Mouse (Mus musculus) heart, adult 11 months (tissue): ENCODE results near the gene Rad51b.
A peak's percentile ranks its signal among the peaks of the same experiment; 100 is the strongest.

Source experiments
- DNase-seq: peaks from one replicate; pipeline ENCODE4 v3.0.0; 2022

Rad51b gene

GRCm38 (mm10) chr12:79745845-79746510, 448.9 kb downstream of the Rad51b start:
- peak; percentile 54 for DNase-seq

- DNase-seq, result no peak
Observed at GRCm38 (mm10) chr12:79747541-79747940, 450.5 kb downstream of the Rad51b start.

DNA sequence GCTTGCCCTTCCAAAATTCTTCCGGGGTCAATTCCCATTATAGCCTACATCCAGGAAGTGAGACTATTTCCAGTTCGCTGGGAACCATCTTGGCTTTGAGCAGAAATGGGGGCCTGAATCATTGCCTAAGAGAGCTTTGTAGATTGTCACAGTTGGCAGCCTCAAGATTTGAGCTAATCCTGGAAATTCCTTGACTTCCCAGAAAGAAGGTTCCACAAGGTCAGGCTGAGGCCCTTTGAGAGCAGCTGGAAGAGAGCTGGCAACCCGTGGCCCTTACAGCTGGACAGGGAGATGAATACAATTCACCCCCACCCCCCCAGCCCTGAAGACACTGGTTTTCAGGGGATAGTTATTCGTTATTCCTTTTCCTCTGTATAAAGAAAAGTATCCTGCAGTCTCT, 451.8 kb downstream of the Rad51b start:
- DNase-seq, result peak; percentile 97

DNA sequence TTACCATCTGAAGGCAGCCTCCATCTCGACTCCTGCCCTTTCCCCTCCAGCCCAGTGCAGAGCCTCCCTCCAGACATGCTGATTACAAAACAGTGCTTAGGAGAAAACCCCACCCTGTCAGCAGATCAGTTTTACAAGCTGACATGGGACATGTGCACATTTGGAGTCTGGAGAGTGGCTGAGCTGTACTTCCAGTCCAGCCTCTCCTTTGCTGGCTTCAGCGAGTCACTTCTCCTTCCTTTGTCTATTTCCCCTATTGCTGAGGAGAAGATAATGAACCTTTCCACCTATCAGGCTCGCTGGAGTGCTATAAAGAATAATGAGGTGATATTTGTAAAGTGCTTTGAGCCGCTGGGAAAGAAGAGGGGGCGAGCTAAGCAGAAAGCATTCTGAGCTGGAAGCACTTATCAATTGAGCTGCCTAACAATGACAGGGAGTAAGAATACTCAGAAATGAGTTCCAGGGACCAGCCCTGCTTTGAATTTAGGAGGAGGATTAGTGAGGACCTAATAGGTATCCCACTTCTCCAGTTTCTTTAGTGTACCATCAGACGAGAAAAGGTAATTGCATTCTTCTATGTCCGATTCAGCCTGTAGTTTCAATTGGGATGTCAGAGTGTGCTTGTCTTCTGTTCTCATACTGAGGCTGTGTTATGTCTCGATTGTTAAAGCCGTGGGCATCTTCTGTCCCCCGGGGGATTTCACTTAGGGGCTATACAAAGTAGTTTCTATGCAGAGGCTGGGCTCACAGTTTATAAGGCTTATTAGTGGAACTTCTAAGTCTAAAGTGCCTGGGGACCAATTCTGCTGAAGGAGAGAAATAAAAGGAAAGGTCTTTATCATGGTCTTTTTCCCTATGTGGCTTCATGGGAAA, 453.4 kb downstream of the Rad51b start:
- peak; percentile 98 for DNase-seq

GRCm38 (mm10) chr12:79751781-79752180, 454.7 kb downstream of the Rad51b start:
- DNase-seq, result peak; percentile 98

DNA sequence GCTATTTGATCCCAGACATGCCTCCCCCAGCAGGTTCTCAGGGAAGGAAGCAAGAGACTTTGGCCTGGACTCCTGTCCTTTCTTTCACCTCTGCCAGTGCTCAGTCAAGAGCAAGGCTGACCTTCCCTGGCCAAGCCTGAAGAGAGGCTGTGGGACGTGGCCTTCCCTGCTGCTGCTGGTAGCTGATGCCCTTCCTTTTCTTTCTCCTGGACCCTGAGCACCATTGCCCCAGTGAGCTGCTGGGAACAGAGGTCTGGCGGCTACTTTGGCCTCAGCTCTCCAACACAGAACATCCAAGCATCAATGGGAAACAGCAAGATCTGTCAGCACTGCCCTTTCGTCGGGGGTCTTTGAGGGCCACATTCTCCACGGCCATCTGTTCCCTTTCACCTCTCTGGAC, 455.1 kb downstream of the Rad51b start:
- no peak for DNase-seq

DNA sequence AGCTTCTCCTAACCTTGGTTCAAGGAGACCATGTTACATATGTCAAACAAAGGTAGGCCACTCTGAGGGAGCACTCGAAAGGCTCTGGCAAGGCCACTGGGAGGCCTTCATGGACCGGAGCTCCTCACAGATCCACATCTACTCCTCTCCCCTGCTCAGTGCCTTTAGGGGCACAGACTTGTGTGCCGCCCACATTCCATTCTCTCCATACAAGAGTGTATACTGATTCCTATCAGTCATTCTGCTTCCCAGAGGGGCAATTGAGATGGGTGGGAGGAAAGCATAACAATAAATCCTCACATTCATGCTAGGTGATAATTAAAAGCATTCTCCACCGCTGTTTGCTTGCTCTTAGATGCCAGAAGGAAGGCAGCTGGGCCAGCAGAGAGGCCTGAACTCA, 458.5 kb downstream of the Rad51b start:
- no peak for DNase-seq

GRCm38 (mm10) chr12:79756352-79756751, 459.3 kb downstream of the Rad51b start:
- peak; percentile 91 for DNase-seq

- peak; percentile 94 for DNase-seq
Observed at GRCm38 (mm10) chr12:79757775-79758174, 460.7 kb downstream of the Rad51b start.

DNA sequence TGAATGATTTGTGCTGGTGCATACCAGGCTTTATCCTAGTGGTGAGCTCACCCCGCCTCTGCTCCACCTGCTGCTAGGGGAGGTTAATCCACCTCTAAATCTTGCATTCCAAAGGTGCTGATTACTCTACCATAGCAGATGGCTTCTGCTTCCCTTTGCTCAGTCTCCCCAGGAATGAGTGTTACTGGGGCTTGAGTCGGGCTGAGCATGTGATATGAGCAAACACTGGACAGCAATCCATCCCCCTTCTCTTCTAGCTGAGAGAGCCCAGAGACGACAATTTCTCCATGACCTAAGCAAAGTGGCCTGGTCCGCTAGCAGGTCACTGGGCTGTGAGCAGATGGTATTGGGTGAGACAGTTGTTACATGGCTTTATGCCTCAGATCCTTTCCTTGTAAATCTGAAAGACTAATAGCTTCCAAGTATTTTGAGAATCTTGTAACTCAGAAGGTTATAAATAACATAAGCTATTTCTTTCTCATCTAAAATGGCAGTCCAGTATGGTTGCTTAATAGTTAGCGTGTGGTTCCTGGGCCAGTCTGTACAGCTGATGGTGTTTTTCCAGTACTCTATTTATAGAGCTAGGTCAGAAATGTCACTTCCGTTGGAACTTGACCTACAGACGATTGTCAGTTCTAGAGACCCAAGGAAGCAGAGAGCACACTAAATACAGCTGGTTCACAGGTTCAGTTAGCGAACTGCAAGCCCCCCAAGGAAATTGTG, 462.3 kb downstream of the Rad51b start:
- DNase-seq, result no peak

DNA sequence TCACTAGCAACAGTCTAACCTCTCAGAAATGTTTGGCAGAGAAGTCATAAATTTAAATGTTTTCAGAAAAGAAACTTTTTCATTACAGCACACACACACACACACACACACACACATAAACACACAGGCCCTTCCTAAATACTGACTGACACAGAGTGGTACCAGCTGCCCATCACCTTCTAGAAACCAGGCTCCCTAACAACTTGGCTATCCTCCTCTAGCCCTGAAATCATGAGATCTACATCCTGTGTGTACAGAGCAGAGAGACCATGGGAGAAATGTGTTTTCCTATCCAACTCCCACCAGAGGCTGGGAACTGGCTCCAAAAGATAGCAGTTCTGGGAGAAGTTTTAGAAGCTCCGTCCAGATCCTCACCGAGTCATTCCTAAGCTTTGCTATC, 464.1 kb downstream of the Rad51b start:
- DNase-seq, result no peak

GRCm38 (mm10) chr12:79762087-79762486, 465.0 kb downstream of the Rad51b start:
- no peak for DNase-seq

GRCm38 (mm10) chr12:79762570-79763275, 465.6 kb downstream of the Rad51b start:
- no peak for DNase-seq

DNA sequence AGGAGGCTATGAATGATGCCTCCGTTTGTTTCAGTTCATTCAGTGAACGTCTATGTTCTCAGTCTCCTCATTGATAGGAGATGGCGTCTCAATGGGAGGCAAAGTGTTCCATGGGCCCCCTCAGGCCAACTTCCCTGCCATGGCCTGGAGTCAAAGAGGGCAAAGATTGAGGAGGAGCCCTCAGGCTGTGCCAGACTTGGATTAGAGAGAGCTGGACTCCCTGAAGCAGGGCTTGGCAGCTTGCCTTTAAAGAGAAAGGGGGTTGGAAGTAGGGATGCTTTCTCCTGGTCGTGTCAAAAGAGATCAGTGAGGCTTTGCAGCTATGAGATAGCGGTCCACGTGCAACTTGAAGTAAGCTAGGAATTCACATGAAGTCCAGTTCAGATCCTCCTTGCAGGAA, 469.0 kb downstream of the Rad51b start:
- DNase-seq, result peak; percentile 93

DNA sequence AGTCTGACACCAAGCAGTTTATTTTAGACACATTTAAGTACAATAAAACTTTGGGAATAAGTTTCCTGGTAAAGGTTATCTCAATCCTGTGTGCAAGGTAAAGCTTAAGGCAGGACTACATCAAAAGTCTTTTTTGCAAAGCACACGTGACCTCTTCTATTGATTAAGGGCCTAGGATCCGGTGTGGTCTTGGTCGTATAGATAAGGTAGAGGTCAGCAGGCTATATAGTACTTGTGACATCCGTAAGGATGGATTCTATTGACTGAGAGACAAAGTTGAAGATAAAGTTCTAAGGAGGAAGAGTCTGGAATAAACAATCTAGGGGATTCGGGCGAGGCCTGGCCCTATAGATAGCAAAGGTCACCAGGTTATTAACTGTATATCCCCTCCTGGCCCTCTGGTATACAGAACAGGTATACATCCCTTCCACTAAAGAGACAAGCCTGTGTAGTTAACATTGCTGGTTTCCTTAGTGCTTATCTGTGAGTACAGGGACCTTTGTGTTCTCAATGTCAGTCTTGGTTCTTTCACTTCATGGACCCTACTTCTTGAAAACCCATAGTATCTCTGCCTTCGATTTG, 471.8 kb downstream of the Rad51b start:
- no peak for DNase-seq

DNA sequence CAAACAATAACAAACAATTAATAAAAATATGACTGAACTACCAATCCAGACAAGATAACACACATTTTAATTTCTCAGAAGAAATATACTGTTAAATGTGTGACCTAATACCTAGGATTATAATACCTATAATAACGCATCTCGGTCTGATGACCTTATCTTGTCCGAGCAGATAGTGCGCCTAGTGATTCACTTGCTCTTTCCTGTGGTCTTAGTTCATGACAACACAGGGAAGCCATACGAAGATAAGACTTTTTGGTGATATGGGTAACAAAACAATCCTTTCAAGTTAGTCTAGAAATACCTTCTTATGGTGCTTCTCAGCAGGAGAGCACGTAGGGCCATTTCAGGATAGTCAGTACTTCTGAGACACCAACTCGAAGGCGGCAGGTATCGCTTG, 472.7 kb downstream of the Rad51b start:
- no peak for DNase-seq

- DNase-seq, result no peak
Observed at GRCm38 (mm10) chr12:79771194-79771593, 474.1 kb downstream of the Rad51b start.

GRCm38 (mm10) chr12:79771741-79772140, 474.7 kb downstream of the Rad51b start:
- no peak for DNase-seq

DNA sequence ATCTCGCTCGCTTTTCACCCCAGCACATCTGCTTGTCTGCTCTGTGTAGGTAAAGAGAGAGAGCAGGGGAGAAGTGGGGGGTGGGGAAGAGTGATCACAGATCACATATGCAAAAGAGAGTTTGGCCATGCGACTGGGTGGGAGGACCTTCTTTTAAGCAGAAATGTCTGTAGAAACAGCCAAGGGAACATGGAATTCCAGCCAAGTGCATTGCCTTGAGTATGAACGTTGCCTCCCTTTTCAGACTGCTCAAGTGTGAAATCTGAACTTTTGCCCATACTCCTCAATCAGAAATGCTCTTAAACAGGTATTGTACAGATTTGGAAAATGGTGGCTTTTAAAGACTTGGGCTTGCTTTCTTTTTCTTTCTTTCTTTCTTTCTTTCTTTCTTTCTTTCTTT, 476.2 kb downstream of the Rad51b start:
- DNase-seq, result peak; percentile 90

- DNase-seq, result peak; percentile 91
Observed at GRCm38 (mm10) chr12:79774571-79774970, 477.5 kb downstream of the Rad51b start.

DNA sequence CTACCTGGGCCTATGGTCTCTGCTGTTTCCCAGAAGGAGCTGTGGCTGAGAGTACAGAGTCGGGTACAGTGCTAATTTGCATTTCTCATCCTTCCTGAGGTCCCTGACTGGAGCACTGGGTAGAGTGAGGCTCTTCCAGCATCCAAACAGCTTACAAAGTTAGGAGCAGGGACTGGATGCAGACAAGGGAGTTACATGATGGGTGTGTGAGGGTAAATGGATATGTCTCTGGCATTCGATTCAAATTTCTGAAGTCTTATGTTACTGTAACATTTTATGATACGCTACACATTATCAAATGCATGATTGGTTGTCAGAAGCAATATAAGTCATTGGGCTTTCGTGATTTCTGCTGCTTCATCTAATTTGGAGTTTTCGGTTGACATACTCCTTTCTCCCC, 479.7 kb downstream of the Rad51b start:
- no peak for DNase-seq

GRCm38 (mm10) chr12:79780745-79781144, 483.7 kb downstream of the Rad51b start:
- DNase-seq, result no peak

GRCm38 (mm10) chr12:79781788-79782187, 484.7 kb downstream of the Rad51b start:
- no peak for DNase-seq
